8 mouse cellular contexts compared by ENCODE assay signal in the genomic region with DNA sequence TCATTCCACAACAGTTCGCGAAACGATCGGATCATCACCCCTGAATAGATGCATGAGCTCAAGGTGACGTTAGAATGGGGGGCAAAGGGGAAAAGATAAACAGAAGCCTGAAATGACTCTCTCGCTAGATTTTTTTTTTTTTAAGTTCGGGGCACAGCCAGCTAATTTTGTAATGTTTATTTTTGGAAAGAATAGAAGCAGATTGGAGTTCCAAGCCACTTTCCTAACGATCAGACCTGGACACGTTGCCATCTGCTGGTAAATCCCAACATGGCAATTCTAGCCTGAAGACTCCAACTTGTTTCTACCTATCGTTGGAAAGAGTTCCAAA. TPM values are rescaled to one million over a fixed set of nuclear protein-coding genes. Genes with fewer than 3 reads are reported as not detected.
DNase-seq lines count a peak whose midpoint lies in the region; ATAC-seq and TF ChIP-seq lines count a peak whose summit lies in the region.

A gene (minus strand): TSS at position 53 of the 331 bp plus-strand sequence.

- H3K9me3 ChIP-seq in embryonic facial prominence, embryonic 15.5 days (replicated peaks), result no peaks in the 10 kb centered on the region
- no peaks in the 10 kb centered on the region for H3K9me3 ChIP-seq in heart, embryonic 13.5 days
- no peaks in the 10 kb centered on the region for H3K9me3 ChIP-seq in kidney, postnatal 0 days (replicated peaks; ENCODE audit: low read length)
- no peaks in the 10 kb centered on the region for H3K9me3 ChIP-seq in liver, embryonic 11.5 days (ENCODE audit: control insufficient read depth, low read length)
- no peaks in the 10 kb centered on the region for H3K9me3 ChIP-seq in neural tube, embryonic 14.5 days (ENCODE audit: control insufficient read depth, low read length)

- H3K4me1 ChIP-seq in embryonic facial prominence, embryonic 15.5 days, result peaks cover 36% of the 10 kb centered on the region
- peaks cover 39% of the 10 kb centered on the region for H3K4me1 ChIP-seq in heart, embryonic 13.5 days
- H3K4me1 ChIP-seq in kidney, postnatal 0 days (replicated peaks; ENCODE audit: insufficient read depth, low read length), result peaks cover 6% of the 10 kb centered on the region
- H3K4me1 ChIP-seq in liver, embryonic 11.5 days (replicated peaks; ENCODE audit: control insufficient read depth, insufficient read depth, low read length), result peaks cover 17% of the 10 kb centered on the region
- H3K4me1 ChIP-seq in neural tube, embryonic 14.5 days (ENCODE audit: control insufficient read depth, insufficient read depth, low read length), result peaks cover 22% of the 10 kb centered on the region

- H3K9ac ChIP-seq in embryonic facial prominence, embryonic 15.5 days, result peak within 1 kb of the TSS; percentile 81
- peak within 1 kb of the TSS; percentile 98 for H3K9ac ChIP-seq in heart, embryonic 13.5 days
- H3K9ac ChIP-seq in kidney, postnatal 0 days (ENCODE audit: low read depth, low read length), result peak within 1 kb of the TSS; percentile 97
- peak within 1 kb of the TSS; percentile 85 for H3K9ac ChIP-seq in liver, embryonic 11.5 days (ENCODE audit: low read depth, low read length)
- H3K9ac ChIP-seq in neural tube, embryonic 14.5 days (replicated peaks; ENCODE audit: low read depth, low read length), result peak within 1 kb of the TSS; percentile 91

- H3K27me3 ChIP-seq in embryonic facial prominence, embryonic 15.5 days, result no peaks in the 10 kb centered on the region
- no peaks in the 10 kb centered on the region for H3K27me3 ChIP-seq in heart, embryonic 13.5 days (replicated peaks)
- no peaks in the 10 kb centered on the region for H3K27me3 ChIP-seq in kidney, postnatal 0 days (ENCODE audit: insufficient read depth, low read length)
- peaks cover 9% of the 10 kb centered on the region for H3K27me3 ChIP-seq in liver, embryonic 11.5 days (replicated peaks; ENCODE audit: control insufficient read depth, insufficient read depth, low read length)
- H3K27me3 ChIP-seq in neural tube, embryonic 14.5 days (ENCODE audit: control insufficient read depth, insufficient read depth, low read length), result no peaks in the 10 kb centered on the region

- TF ChIP-seq CTCF in kidney, postnatal 0 days (IDR thresholded peaks at IDR 0.05; ENCODE audit: low read depth), result peak; percentile 84

- DNase-seq in ES-CJ7 (ENCODE audit: low read depth, low spot score), result peak; percentile 60
- DNase-seq in adrenal gland, postnatal 14 days, result peak; percentile 70
- peak; percentile 90 for DNase-seq in kidney, postnatal 0 days (ENCODE audit: low spot score)
- no peak for DNase-seq in liver, embryonic 11.5 days (ENCODE audit: low spot score)
- no peak for DNase-seq in thymus, adult 18-20 months

- peak within 1 kb of the TSS; percentile 85 for H3K4me2 ChIP-seq in embryonic facial prominence, embryonic 15.5 days (replicated peaks)
- H3K4me2 ChIP-seq in heart, embryonic 13.5 days, result peak within 1 kb of the TSS; percentile 84
- H3K4me2 ChIP-seq in kidney, postnatal 0 days (ENCODE audit: low read length), result peak within 1 kb of the TSS; percentile 81
- H3K4me2 ChIP-seq in liver, embryonic 11.5 days, result peak within 1 kb of the TSS; percentile 86
- peak within 1 kb of the TSS; percentile 93 for H3K4me2 ChIP-seq in neural tube, embryonic 14.5 days (ENCODE audit: low read depth, low read length)

- no peak for ATAC-seq in embryonic facial prominence, embryonic 15.5 days (ENCODE audit: insufficient number of reproducible peaks, low FRiP score, low TSS enrichment, low read depth)
- no peak for ATAC-seq in heart, embryonic 13.5 days (ENCODE audit: extremely low read depth, insufficient number of reproducible peaks, low FRiP score, low TSS enrichment)
- ATAC-seq in kidney, postnatal 0 days (replicated peaks; ENCODE audit: low FRiP score, low read depth), result no peak
- ATAC-seq in liver, embryonic 11.5 days (replicated peaks; ENCODE audit: low FRiP score), result no peak
- no peak for ATAC-seq in neural tube, embryonic 14.5 days (ENCODE audit: low read depth)

- 20% methylated on average over 10 of the region's 10 CpGs for WGBS in embryonic facial prominence, embryonic 15.5 days
- 19% methylated on average over 10 of the region's 10 CpGs for WGBS in heart, embryonic 13.5 days
- 16% methylated on average over 10 of the region's 10 CpGs for WGBS in kidney, postnatal 0 days
- 40% methylated on average over 10 of the region's 10 CpGs for WGBS in liver, embryonic 11.5 days
- WGBS in neural tube, embryonic 14.5 days, result 36% methylated on average over 10 of the region's 10 CpGs

- peaks cover 16% of the 10 kb centered on the region; the same call in 1 of the 2 replicates for H3K36me3 ChIP-seq in embryonic facial prominence, embryonic 15.5 days
- H3K36me3 ChIP-seq in heart, embryonic 13.5 days, result peaks cover 32% of the 10 kb centered on the region
- no peaks in the 10 kb centered on the region for H3K36me3 ChIP-seq in kidney, postnatal 0 days (ENCODE audit: insufficient read depth, low read length)
- no peaks in the 10 kb centered on the region for H3K36me3 ChIP-seq in liver, embryonic 11.5 days (ENCODE audit: control insufficient read depth, insufficient read depth, low read length)
- peaks cover 9% of the 10 kb centered on the region for H3K36me3 ChIP-seq in neural tube, embryonic 14.5 days (ENCODE audit: control insufficient read depth, insufficient read depth, low read length)

- H3K4me3 ChIP-seq in embryonic facial prominence, embryonic 15.5 days (replicated peaks), result peak within 1 kb of the TSS; percentile 82
- H3K4me3 ChIP-seq in heart, embryonic 13.5 days, result peak within 1 kb of the TSS; percentile 94
- H3K4me3 ChIP-seq in kidney, postnatal 0 days (replicated peaks; ENCODE audit: low read depth, low read length), result peak within 1 kb of the TSS; percentile 93
- peak within 1 kb of the TSS; percentile 93 for H3K4me3 ChIP-seq in liver, embryonic 11.5 days (ENCODE audit: low read depth, low read length)
- peak within 1 kb of the TSS; percentile 89 for H3K4me3 ChIP-seq in neural tube, embryonic 14.5 days (ENCODE audit: low read depth, low read length)

- peak within 1 kb of the TSS; percentile 96 for H3K27ac ChIP-seq in embryonic facial prominence, embryonic 15.5 days (replicated peaks)
- peak within 1 kb of the TSS; percentile 98 for H3K27ac ChIP-seq in heart, embryonic 13.5 days (replicated peaks)
- H3K27ac ChIP-seq in kidney, postnatal 0 days, result peak within 1 kb of the TSS; percentile 97
- peak within 1 kb of the TSS; percentile 82 for H3K27ac ChIP-seq in liver, embryonic 11.5 days (ENCODE audit: low read depth, low read length)
- H3K27ac ChIP-seq in neural tube, embryonic 14.5 days (ENCODE audit: low read depth, low read length), result no peak within 1 kb of the TSS

RNA-seq across cellular contexts. Expression of the gene that starts here (rescaled TPM):
- 115 and 123 TPM in 2 replicates for total RNA-seq in adrenal gland, postnatal 14 days (2021)
- 12.2 and 14.3 TPM in 2 replicates for polyA plus RNA-seq in embryonic facial prominence, embryonic 15.5 days (2015; fragmentation: Nextera tagmentation; extraction: Ambion mirVana)
- 9.2 and 9.7 TPM in 2 replicates for polyA plus RNA-seq in heart, embryonic 13.5 days (2015; fragmentation: Nextera tagmentation; extraction: Ambion mirVana)
- 11.2 and 11.4 TPM in 2 replicates for polyA plus RNA-seq in kidney, postnatal 0 days (2015; fragmentation: Nextera tagmentation; extraction: Ambion mirVana)
- polyA plus RNA-seq in liver, embryonic 11.5 days (2014; fragmentation: Nextera tagmentation; extraction: Ambion mirVana), result 5.7 and 7.0 TPM in 2 replicates
- 32.4 and 51.4 TPM in 2 replicates for polyA plus RNA-seq in neural tube, embryonic 14.5 days (2014; fragmentation: Nextera tagmentation; extraction: Ambion mirVana)

Comparison
In these comparisons a context has a peak if more than half of its experiments do, and no peak if none do; other contexts are left out.
1. DNase-seq: peak in ES-CJ7 (single experiment), adrenal gland, postnatal 14 days (single experiment) and kidney, postnatal 0 days (single experiment); none in liver, embryonic 11.5 days (single experiment) and thymus, adult 18-20 months (0 of 2).
2. Peak in every context shown above with its lines, with median percentiles within 50 percentile points of each other: H3K4me2 ChIP-seq, H3K4me3 ChIP-seq and H3K9ac ChIP-seq.